Mouse (Mus musculus) T-helper 17 cell (primary cell): Measurements from ENCODE around the gene Rsph3a.
"Not testable (repeated sequence)": the region's sequence is repeated elsewhere in the genome, so short reads cannot be mapped to it uniquely, and the experiment has no call there.

Experiments used
- in situ Hi-C, 2 experiments: fragments of 300-600 bp; cut with MboI, MseI; formaldehyde crosslinking; loops; 1 replicate in 1 of 2; 2 replicates in 1 of 2; pipeline ENCODE4 v1.15.1; 2025; ENCODE audit warnings: high pct_unique_total_duplicates in 2 of 2

Rsph3a gene

GRCm38 (mm10) chr17:7945117-7946052 is at the start of gene Rsph3a:
Gene Rsph3a (plus strand): TSS chr17:7945614.
- in situ Hi-C loops = not testable (repeated sequence)

DNA sequence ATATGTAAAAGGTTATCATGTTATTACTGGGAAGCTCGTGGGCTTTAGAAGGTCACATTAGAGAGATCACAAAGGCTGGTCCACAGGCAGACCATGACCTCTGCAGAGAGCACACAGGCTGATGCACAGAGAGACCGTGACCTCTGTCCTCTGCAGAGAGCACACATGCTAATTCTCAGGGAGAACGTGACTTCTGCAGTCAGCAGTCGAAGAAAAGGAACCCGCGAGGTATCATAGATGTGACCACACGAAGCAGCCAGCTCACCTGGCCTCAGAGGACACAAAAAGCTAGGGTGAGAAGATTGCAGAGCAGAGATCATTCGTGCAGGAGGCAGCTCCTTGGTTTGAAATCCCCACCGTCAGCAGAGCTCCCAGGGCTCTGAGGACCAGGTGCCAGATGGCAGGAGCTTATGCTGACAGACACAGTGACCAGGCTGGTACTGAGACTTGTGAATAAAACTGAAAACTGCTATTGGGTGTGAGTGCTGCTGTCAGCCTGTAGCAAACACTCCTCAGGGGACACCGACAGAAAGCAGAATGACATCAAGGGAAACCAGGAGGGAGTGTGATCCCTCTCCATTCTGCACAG is 49.3 kb upstream of the Rsph3a start:
- in situ Hi-C loops = no loop called here

DNA sequence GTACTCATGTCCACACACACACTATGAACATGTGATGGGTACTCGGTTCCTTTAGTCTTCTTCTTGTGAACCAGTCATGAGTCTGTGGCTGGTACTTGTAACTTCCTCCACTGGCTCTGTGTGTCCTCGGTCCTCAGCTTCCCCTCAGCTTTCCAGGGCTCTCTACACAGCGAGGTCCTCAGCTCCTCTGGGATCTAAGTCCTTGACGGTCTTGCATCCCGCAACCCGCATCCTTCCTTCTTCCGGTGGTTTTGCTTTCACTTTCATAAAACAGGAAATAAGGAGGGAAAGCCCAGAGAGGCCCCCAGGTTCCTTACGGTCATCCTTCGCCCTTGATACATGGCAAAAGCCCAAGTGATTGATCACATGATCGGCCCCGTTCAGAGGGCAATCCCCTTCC is 48.3 kb upstream of the Rsph3a start:
- in situ Hi-C loops = no loop called here

GRCm38 (mm10) chr17:7897756-7898155 is 47.7 kb upstream of the Rsph3a start:
- in situ Hi-C loops = no loop called here

- in situ Hi-C loops = no loop called here
Observed at GRCm38 (mm10) chr17:7899233-7899632, 46.2 kb upstream of the Rsph3a start.

DNA sequence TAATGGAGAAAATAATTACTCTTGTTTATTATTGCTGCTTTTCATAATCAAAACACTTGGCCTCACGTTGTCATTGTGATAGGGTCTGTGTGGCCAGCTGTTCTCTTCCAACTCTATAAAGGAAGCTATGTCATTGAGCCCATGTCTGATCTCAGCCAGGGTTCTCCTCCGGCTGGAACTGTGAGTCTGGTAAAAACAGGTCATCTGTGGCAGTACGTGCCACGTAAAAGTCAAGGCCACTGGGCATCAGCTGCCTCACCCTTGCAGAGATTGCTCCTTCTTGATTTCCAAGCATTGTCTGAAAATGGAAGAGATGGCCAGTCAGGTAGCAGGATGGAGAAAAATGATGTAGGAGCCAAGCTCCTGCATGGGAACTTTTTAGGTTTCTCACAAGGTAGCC is 45.5 kb upstream of the Rsph3a start:
- in situ Hi-C loops = no loop called here

GRCm38 (mm10) chr17:7901536-7901935 is 43.9 kb upstream of the Rsph3a start:
- in situ Hi-C loops = no loop called here

GRCm38 (mm10) chr17:7902362-7902761 is 43.1 kb upstream of the Rsph3a start:
- in situ Hi-C loops = no loop called here

GRCm38 (mm10) chr17:7904992-7905391 is 40.4 kb upstream of the Rsph3a start:
- in situ Hi-C loops = no loop called here

DNA sequence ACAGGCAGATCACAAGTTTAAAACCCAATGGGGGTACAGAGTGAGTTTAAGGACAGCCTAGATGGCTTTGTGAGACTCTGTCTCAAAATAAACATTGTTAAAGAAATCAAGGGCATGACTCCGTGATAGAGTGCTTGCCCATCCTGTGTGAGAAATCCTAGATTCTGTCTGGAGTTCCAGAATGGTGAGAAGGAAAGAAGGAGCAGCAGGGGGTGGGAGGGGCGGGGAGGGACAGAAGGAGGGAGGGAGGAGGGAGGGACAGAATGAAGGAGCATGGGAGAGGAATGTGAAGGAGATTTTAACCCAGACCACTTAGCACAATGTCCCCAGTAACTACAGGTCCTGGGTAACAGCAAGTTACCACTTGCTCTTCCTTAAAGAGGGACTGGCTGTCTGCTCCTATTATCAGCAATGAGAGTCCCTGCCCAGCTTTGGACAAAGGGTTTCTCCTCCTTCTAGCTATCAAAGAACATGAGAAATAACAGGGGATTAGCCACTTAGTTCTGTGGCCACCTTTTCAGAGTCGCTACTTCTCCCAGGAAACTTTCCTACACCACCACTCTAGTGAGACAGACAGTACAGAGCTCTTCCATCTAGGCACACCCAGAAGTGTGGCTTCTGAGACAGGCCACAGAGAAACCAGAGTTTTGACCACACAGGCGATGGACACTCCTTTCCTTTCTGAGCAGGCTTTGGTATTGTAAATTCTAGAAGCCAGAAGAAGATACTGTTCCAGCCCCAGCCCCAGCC is 39.3 kb upstream of the Rsph3a start:
- in situ Hi-C loops = no loop called here

DNA sequence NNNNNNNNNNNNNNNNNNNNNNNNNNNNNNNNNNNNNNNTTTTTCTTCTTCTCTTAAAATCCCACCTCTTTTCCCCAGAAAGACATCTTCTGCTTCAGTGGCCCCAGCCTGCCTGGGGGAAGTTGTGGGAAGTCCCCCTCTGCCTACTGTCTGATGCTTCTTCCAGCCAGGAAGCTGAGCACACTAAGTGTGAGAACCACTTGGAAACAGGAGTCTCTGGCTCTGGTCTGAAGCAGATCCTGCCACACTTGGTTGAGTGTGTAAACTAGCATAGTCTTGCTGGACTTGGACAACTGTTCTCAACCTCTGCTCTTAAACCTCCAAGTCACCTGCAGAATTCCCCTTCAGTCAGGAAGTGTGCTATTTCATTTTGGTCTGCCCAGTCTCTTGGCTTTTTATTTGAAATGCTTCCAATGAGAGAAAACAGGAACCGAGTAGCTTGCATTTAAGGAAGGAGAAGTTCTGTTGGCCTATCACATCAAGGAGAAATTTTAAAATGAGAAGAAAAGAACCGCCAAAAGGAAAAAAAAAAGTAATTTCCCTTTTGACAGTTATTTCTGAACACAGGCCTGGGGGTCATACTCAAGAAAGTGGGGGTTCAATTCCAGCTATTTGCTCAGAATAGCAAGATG is 30.7 kb upstream of the Rsph3a start:
- in situ Hi-C loops = loop anchor here in 1 of 2 experiments (5.0 kb wide), 1 partner anchor 138 kb away; no protein-coding TSS in a partner anchor

GRCm38 (mm10) chr17:7915791-7916190 is 29.6 kb upstream of the Rsph3a start:
- in situ Hi-C loops = loop anchor here in 1 of 2 experiments (5.0 kb wide), 1 partner anchor 137 kb away; no protein-coding TSS in a partner anchor

DNA sequence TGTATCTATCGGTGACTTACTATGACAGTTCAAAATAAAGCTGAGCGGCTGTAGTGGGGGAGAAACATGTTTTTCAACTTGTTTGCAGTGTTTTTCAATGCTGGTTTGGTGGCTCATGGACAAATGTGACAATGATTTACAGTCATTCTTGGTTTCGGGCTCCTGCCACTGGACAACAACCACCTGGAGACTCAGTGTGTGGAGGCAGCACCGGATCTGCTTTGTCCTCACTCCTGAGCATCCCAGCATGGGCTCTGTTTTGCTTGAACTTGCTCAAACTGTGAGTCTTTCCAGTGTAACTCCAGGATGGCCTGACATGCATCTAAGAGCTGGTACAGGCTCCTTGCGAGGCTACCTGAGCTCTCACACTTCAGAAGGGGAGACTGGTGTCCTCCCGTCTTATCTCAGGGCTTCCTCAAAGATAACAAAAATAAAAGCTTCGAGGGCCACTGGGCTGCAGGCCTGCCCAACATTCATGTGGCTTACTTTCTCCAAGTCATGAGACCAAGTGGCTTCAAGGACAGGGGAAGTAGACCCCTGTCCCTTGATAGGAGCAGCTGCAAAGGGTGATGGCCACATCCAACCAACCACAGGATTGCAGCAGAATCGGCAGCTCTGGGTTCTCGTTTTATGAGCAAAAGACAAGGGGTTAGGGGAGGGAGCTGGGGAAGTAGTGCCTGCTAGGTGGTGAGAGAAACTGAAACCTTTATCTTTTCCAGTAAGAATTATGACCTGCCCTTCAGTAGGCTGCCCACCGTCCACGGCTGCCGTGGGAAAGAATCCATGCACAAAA is 28.4 kb upstream of the Rsph3a start:
- in situ Hi-C loops = loop anchor here in 1 of 2 experiments (5.0 kb wide), 1 partner anchor 135 kb away; no protein-coding TSS in a partner anchor

DNA sequence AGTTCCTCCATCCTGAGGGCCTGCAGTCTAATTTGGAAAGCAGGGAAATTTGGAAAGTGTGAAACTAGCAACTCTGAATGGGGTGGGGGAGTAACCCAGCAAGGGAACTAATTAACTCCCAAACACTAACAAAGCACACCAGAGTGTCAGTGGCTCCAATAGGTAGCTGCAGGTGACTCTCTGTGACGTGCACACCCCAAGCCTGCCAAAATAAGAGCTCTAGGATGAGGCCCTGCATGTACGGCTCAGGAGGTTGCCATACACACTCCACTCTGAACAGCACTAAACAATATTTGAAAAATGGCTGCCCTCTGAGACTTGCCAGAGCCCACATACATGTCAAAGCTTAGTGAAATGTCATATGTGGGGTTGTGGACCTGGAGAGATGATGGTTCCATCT is 27.1 kb upstream of the Rsph3a start:
- in situ Hi-C loops = loop anchor here in 1 of 2 experiments (5.0 kb wide), 1 partner anchor 134 kb away; no protein-coding TSS in a partner anchor

DNA sequence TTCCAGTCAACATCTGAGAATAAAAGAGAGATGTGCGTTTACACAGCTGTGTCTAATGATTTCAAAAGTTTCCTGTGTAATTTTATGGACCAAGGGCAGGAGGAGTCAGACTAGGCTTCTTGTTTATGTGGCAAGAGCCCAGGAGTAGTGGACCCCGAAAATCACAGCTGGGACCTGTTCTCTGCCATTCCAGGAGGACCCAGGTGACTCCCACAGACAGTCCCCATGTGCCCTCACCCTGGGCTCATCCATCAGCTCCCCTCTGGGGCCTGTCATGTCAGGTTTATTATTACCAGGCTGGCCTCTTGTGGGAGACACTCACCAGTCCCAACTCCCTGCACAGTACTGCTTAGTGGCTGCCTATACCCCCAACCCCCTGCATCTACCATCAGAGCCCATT is 26.2 kb upstream of the Rsph3a start:
- in situ Hi-C loops = loop anchor here in 1 of 2 experiments (5.0 kb wide), 1 partner anchor 133 kb away; no protein-coding TSS in a partner anchor

DNA sequence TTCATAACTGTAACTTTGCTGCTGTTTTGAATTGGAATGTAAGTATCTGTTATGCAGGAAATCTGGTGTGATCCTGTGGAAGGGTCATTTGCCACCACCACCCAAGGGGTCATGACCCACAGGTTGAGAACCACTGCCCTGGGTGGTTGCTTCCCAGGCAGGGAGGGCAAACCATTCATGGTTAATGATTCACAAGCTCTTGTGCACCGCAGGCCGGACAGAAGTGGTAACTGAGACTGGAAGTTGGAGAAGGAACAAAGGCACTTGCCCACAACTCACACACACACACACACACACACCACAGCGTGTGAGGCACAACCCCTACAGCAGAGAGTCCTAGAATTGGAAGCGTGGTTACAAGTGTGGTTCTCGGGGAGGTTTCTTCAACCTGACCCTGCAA is 22.9 kb upstream of the Rsph3a start:
- in situ Hi-C loops = no loop called here

GRCm38 (mm10) chr17:7924185-7924725 is 21.2 kb upstream of the Rsph3a start:
- in situ Hi-C loops = no loop called here

DNA sequence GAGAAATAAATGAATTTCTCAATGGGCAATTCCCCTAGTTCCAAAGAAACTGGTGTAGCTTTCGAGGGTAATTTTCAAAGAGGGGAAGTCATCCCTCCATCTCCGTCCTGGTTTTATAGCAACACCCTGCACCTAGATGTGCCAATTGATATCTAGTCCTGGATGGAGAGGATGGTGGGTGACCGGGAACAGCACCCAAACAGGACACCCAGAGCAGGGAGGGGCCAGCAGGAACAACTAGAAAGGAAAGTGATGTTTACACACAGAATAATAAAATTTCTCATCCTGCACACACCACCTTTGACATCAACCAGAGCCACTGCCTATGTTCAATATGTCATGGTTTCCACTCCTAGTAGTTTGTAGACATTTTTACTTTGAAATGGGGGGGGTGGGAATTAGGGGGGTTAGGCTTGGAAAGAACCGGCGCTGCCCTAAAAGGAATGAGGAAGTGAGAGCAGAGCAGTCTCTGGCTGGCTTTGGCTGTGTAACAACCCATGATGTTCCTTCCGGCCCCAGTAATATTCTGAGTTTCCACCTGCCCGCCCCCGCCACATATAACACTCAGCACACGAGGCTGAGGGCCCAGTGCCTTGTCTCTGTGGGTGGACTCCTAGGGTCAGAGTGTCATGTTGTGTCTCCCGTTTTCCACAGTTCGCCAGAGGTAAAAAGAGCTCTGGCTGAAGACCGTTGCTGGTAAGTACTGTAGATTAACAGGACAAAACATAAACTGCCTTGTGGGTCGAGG is 19.8 kb upstream of the Rsph3a start, which contains the start of gene Tagap:
Gene Tagap (plus strand): TSS at position 588 of the 748 bp plus-strand sequence.
- in situ Hi-C loops = loop anchor here (5.0 kb wide), 1 partner anchor 53 kb away; no protein-coding TSS in a partner anchor
